ENCODE assay signal across 8 mouse cellular contexts in the genomic region with DNA sequence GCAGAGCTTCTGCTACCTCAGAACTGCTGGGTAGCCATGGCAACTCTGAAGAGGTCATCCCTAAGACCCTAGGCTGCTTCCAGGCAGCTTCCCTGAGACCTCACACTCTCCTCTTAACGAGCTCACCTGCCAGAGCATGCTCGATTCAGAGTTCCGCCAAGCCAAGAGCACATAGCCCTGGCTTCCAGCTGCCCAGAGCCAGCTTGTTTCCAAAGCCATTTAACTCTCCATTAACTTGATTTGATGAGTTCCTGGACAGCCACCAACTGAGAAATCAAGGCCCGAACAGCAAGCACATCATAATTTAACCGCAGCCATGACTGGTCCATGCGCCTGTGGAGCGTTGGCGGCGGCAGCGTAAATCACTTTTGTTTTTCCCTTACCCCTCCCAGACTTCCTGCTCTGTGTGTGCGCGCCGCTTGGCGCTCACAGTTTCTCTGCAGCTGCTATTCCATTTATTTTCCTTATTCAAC. TPM values are rescaled to one million over a fixed set of nuclear protein-coding genes. Genes with fewer than 3 reads are reported as not detected.
DNase-seq lines count a peak whose midpoint lies in the region; ATAC-seq lines count a peak whose summit lies in the region.

No protein-coding gene starts in this region.

- DNase-seq in cerebellum, postnatal 36 days: no peak
- peak; percentile 59 to 63 for DNase-seq in cerebellum, postnatal 14 days
- peak; percentile 23 to 40 for DNase-seq in gastrocnemius, postnatal 4 days (ENCODE audit: low spot score in 2 of 2)
- DNase-seq in kidney, postnatal 36 days: peak; percentile 19 to 51
- DNase-seq in lung, postnatal 10 days: peak; percentile 56
- DNase-seq in right cerebral cortex, postnatal 4 days: peak; percentile 36

- peak; percentile 33; the same call in 1 of the 2 replicates for ATAC-seq in cerebellum, adult (ENCODE audit: insufficient number of reproducible peaks, low FRiP score, low TSS enrichment)
- no peak; the same call in 1 of the 2 replicates for ATAC-seq in frontal cortex, adult (ENCODE audit: low TSS enrichment)

RNA-seq across cellular contexts. Expression of gene Mtcl1, which starts 32.7 kb away (rescaled TPM):
- total RNA-seq in gastrocnemius, postnatal 4 days (2021): 10 to 100 TPM; 30.3 to 31.4 TPM

Comparison
In these comparisons a context has a peak if more than half of its experiments do, and no peak if none do; other contexts are left out.
1. DNase-seq: peak in cerebellum, postnatal 14 days (2 of 2), gastrocnemius, postnatal 4 days (2 of 2), kidney, postnatal 36 days (2 of 2), lung, postnatal 10 days (single experiment) and right cerebral cortex, postnatal 4 days (single experiment); none in cerebellum, postnatal 36 days (0 of 2).